Mouse (Mus musculus) cerebellum, adult 2 months (tissue): ENCODE measurements at regions not wholly inside any gene's neighbourhood (a gene's known extent, or its start where the extent isn't known, plus 50 kb on each side); places are given as distances from the start of the nearest gene placed in this dataset.

ENCODE experiments used
- CTCF ChIP-seq: fragments of 200-500 bp; IDR thresholded peaks from 2 replicates; pipeline ENCODE4 v1.5.1; 2011; ENCODE audit warnings: low read depth, mild to moderate bottlenecking, control low read depth, low read length, moderate library complexity, borderline replicate concordance; ENCODE audit not compliant: insufficient read depth
- POLR2A ChIP-seq: fragments of 200-500 bp; IDR thresholded peaks from 2 replicates; pipeline ENCODE4 v1.6.1; 2011; ENCODE audit warnings: low read length, control low read depth, borderline replicate concordance; ENCODE audit not compliant: insufficient read depth

DNA sequence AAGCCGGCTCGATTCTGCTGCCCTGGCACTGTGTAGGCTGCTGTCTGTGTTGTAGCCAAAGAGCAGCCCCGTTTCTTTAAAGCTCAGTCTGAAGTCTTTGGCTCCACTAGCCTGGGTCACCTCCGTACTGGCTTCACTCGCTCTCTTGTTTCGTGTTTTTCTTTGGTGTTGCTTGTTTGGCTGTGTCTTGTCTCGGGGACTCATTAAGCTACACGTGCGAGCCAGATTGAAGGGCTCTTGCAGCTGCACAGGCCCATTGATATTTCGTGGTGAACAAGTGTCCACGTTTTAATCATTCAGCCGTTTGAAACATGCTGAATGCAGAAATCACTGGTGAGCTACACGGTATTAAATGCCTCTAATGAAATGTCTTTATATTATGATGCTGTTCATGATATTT, 99.9 kb upstream of the Epb41l3 start:
- no peak for TF ChIP-seq CTCF
- TF ChIP-seq POLR2A = no peak
